Mouse (Mus musculus) v-Abl transformed pro-B cells (cell line): ENCODE data around the gene Prss30.

ENCODE experiments used
- in situ Hi-C, 2 experiments: fragments of 400-800 bp; cut with MboI; formaldehyde crosslinking; loops; one replicate each; pipeline ENCODE4 v1.15.1; 2025; ENCODE audit not compliant: unreplicated experiment in 2 of 2

The Prss30 gene

DNA sequence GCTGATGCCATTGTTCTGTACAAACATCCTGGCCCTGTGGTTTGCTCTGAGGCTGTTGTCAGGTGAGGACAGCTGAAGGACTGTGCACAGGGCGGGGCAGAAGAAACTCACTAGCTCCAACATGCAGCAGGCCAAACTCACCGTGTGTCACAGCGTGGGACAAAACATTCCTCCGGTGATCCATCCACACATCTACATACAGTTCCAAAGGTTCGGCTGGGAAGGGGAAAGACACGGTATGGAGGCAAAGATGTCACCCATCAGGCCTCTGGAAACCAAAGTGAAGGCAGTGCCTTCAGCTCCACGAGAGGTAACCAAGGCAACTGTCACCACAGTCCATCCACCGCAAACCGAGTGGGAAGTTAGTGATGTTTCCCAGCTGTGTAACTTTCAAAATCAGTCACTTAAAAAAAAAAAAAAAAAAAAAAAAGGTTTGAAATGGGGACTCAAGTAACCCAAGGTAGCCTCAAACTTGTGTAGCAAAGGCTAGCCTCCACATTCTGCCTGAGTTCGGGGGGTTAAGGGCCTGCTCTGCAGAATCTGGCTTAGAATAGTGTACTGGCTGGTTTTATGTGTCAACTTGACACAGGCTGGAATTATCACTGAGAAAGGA lies at the start of gene Prss30:
Gene Prss30, minus strand, starts transcription at position 270 of the 613 bp plus-strand sequence.
- in situ Hi-C loops, result no loop called here

DNA sequence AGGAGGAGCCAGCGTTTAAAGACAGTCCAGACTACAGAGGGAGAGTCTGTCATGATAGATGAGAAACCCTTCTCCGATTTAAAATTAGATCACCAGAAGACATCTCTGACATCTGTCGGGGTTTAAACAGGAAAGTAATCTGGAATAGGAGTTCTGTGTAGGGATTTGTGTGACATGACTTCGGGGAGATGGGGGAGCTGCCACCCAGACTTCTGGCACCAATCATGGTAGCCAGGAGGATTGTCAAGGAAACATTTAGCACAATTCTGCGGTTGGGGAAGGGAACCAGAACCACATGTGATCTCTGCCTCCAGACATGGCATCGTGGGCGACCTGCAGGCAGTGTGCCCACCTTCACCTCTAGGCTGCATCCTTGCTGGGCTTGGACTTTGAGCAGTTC lies 49.1 kb upstream of the Prss30 start:
- in situ Hi-C loops, result no loop called here

DNA sequence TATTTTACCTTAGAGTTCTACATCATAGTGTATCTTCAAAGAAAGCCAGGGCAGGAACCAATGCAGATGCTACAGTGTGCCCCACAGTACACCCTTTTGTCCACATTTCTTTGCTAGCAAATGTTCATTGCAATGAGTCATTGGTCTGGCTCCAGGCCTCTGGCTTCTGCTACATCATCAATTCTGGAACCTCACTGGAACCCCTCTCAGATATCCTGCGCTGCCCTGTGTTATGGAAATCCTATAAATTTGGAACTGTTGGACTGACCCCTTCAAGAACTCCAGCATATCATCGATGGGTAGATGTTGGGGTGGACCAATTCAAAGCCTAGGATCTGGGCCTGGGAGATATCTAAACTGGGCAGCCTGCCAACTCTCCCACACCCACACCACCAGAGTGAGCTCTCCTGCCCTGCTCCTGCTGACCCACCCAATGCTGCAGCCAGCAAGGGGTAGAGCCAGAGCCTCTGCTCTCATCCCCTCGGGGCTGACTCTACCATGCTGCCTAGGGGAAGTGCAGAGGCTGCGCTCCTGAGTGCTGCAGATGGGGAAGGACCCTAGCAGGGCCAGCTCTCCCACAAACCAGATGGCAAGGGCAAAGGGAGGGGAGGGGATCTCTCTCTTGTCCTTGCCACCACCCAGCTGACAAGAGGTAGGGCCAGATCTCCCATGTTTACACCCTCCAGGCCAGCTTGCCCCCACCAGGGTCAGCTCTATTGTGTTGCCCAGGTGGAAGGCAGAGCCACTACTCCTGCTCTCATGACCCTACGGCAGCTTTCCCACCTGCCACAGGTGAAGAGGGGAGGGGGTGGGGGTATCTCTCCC lies 41.2 kb upstream of the Prss30 start:
- in situ Hi-C loops, result no loop called here

DNA sequence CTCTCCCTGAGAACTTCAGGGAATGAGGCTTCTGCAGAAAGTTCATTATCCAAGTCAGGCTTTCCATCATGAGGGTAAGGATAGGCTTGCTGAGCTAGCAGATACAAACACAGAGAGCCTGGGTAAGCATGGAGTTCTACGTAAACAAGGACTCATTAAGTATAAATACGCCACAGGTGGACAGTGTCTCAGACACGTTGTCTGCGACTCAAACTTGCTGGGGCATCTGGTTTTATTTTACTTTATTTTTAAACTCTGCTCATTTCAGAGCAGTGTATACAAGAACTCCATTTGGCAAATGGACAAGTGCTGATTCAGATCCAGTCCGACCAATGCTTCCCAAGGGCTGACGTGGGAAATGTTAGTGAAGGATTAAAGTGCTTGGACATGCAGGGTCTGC lies 40.3 kb upstream of the Prss30 start:
- in situ Hi-C loops, result no loop called here

DNA sequence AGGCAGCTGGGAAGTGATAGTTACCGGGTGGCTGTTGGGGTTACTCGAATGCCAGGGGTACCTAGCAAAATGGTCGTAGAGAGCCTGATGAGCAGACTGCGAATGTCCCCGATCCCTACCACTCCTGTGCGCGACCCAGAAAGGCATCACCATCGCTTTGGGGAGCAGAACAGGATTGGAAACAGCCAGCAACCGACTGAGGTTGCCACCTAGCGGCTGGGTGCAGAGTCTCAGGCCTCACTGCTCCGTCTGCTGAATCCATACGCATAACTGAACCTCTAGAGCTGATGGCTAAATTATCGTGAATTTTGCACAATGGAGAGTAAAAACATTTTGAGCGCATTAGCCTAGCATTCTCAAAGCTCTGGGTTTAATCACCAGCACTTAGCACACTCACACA lies 35.4 kb upstream of the Prss30 start:
- in situ Hi-C loops, result no loop called here

DNA sequence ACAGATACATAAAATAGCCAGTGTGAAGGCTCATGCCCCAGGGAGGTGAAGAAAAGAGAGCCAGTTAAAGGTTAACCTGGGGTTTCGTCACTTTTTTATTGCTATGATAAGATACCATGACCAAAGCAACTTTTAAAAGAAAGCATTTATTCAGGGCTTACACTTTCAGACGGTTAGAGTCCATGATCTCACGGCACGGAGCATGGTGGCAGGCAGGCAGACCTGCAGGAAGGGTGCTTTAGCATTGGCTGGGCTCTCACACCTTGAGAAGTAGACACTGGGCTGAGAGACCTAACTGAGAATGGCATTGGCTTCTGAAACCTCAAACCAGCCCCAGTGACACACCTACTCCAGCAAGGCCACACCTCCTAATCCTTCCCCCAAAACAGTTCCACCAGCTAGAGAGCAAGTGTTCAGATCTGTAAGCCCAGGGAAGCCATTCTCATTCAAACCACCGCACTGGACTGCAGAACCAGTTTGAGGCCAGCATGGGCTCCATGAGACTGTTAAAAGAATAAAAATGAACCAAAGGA lies 34.1 kb upstream of the Prss30 start:
- in situ Hi-C loops, result no loop called here

DNA sequence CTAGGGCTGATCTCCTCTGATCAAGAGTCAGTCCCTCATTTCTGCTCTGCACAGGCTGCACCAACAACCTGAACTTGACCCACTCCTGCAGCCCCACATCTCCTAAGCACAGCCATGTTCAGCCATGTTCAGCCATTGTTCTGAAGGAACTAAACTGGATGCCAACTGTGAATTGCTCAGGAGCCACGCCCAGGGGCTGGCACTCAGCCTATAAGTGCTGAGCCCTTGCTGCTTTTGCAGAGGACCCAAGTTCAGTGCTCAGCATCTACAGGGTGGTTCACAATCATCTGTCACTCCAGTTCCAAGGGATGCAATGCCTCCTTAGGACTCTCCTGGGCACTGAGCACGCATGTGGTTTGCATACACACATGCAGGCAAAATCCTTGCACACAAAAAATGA lies 32.6 kb upstream of the Prss30 start:
- in situ Hi-C loops, result no loop called here

DNA sequence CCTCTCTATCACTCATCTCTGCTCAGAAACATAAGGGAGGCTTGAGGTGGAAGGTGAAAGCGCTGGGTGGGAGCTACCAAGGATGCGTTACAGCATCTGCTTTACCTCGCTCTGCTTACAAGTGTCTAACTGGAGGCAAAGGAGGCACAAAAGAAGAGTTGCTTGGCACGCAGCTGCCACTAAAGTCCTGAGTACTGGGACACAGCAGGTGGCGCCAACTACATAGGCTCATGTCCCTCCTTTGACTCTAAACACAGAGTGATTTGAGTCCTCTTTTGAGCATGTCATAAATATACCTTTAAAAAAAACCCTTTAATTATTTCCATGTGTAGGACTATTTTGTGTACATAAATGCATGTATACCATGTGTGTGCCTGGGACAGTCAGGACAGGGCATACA lies 29.3 kb upstream of the Prss30 start:
- in situ Hi-C loops, result no loop called here

DNA sequence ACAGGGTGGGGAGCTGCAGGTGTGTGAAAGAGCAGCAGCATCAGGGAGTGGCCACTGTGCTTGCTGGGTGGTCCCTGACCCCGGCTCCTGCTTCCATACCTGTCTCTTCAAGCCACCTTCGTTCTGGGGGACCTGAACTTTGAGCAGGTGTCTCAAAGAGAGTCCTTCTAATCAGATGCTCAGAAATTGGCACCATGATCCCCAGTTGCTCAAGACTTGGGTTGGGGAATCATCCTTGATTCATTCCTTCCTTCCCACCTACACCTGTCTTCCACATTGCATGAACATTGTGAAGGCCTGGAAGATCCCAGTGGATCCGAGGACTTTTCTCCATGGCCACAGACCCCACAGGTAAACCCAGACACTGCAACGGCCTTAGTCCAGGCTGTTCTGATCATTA lies 27.7 kb upstream of the Prss30 start:
- in situ Hi-C loops, result no loop called here

DNA sequence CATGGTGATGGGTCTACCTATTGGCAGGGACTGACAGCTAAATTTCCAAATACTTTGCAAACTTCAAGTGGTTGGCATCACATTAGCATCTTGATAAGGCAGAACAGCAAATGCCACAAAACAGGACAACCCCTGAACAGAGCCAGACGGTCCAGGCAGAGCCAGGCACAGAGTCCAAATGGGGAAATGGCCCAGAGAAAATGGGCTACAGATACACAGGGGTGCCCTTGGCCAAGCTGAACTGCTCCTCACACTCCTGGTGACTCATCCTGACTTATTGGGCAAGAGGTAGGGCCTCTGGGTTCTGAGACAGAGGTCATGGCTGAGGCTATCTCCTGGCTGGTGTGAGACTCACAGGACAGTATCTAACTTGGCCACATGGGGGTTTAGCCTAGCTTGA lies 27.0 kb upstream of the Prss30 start:
- in situ Hi-C loops, result no loop called here

DNA sequence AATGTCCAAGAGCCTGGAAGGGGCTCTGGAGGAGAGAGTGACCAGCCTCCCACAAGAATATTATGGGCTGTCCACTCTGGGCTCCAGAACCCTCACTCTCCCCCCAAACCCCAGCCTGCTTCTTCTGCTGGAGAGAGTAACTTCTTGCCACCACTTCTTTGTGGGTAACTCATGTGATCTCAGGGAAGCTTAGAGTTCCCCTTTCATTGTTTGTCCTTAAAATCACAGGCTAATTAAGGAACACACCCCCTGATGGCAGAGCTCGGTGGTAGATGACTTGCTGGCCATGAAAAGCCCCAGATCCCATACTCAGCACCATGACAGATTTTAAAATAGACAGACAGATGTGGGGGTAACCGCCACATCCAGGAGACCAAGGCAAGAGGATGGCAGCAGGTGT lies 26.6 kb upstream of the Prss30 start:
- in situ Hi-C loops, result no loop called here

DNA sequence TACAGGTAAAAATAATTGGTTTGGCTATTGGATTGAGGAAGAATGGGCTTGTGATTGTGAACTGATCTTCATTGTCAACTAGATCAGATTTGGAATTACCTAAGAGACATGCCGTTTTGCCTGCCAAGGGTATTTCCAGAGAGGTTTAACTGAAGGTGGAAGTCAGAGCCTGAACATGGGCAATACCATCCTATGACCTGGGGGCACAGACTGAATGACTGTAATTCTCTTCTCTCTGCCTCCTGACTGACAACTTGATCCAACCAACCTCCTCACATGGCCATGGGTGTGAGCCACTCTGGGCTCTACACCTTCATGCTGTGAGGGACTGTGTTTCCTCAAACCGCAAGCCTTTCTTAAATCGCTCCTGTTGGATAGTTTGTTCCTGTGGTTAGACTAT lies 24.7 kb upstream of the Prss30 start:
- in situ Hi-C loops, result no loop called here

DNA sequence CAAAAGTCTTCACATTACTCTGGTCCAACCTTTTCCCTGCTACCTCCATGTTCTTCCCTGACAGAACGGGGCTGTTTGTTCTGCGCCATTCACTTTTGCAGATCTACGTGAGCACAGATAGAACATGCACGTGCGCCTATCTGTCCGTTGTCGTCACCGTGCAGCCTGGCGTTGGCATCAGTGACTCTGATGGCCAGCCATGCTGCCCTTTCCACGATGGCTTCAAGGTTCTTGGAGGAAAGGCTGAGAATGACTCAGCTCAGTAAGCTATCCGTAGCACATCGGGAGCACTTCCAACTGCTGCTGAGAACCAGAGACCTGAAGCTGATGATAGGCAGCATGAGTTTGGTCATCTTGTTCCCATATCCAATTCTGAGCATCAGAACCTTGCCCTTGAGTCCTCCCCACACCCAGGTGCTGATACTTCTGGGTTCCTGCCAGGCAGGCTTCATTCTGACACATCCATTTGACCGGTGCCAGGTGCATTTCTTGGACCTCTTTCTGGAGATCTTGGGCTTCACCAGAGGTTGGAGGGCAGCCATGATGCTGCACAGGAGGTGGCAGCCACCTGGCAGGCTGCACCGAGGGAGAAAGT lies 23.8 kb upstream of the Prss30 start:
- in situ Hi-C loops, result no loop called here

DNA sequence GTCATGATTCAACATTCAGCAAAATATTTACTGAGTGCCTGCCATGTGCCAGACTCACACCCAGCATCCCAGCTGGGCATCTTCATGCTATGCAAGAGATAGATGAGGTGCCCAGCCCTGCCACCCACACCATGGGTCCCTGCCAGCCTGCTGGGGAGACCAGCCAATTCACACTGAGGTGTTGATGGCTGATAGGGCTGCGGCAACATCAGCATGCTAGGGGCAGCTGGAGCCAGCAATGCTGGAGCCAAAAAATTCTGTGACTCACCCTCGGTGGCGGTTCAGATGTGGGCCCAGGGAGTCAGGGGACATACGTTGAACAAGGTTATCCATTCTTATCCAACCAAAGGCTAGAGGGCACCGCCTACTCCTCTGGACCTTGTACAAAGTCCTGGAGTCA lies 20.0 kb upstream of the Prss30 start:
- in situ Hi-C loops, result no loop called here

DNA sequence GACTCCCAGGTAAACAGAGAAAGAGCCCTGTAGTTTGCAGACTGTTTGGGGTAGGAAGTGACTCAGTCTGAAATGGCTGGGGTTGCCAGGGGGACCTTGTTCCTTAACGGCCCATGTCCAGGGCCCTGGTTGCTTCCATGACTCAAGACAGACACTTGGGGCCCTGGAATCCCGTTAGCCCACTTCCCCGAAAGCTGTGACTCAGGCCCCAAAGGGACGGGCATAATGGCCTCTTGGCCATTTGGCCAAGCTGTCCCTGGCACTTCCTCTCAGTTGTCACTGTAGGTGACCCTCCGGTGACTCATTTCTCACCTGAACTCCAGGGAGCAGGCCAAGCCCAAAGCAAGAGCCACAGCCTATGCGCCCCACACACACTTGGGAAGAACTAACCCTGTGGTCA lies 18.0 kb upstream of the Prss30 start:
- in situ Hi-C loops, result no loop called here

DNA sequence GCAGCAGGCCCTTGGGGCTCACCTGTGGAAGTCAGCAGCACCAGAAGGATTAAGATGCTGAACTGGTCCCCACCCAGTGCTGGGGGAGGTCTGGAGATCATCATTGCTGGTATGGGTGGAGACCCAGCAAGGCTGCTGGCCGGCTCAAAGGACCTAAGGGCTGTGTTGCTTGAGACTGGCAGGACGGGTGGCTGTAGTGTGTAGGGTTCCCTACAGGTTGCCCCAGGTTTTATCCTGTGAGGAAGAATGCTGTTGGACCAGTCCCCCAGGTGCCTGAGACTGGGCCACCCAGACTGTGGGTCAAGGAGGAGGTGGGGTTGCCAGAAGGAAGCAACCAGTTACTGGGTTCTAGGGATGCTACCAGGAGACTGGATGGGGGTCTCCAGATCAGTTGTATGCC lies 17.5 kb upstream of the Prss30 start, which contains the start of gene Prss22:
Gene Prss22, minus strand, starts transcription at position 200 of the 400 bp plus-strand sequence.
- in situ Hi-C loops, result no loop called here

DNA sequence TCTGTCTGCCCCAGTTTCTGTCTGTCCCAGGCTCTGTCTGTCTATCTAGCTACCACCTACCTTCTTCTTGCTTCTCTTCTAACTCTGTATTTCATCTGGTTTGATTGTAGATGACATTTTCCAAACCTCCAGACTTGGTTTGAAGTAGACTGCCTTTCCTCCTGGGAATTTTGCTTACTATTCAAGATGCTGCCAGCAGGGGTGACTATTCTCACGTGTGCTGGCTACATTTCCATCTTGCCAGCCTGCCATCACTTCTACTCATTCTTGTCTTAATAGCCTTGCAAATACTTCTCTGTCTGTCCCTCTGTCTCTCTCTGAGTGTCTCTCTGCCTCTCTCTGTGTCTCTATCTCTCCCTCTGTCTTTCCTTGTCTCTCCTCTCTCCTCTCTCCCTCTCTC lies 15.1 kb upstream of the Prss30 start:
- in situ Hi-C loops, result no loop called here

DNA sequence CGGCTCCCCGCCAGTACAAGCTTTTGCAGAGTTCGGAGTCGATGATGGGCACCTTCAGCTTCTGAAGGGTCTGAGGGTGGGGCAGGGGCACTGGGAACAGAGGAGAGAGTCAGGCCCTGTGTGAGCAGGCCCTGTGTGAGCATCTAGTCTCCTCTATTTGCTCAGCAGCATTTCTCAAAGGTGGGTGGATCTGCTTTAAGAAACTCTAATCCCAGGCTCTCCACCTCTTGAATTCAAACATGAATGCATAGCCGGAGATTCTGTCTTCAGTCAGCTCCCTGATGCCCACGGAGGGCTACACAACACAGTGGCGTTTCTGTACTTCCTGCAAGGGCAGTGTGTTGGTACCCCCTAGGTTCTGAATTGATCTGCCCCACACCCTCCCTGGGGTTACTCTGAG lies 14.3 kb upstream of the Prss30 start:
- in situ Hi-C loops, result no loop called here

DNA sequence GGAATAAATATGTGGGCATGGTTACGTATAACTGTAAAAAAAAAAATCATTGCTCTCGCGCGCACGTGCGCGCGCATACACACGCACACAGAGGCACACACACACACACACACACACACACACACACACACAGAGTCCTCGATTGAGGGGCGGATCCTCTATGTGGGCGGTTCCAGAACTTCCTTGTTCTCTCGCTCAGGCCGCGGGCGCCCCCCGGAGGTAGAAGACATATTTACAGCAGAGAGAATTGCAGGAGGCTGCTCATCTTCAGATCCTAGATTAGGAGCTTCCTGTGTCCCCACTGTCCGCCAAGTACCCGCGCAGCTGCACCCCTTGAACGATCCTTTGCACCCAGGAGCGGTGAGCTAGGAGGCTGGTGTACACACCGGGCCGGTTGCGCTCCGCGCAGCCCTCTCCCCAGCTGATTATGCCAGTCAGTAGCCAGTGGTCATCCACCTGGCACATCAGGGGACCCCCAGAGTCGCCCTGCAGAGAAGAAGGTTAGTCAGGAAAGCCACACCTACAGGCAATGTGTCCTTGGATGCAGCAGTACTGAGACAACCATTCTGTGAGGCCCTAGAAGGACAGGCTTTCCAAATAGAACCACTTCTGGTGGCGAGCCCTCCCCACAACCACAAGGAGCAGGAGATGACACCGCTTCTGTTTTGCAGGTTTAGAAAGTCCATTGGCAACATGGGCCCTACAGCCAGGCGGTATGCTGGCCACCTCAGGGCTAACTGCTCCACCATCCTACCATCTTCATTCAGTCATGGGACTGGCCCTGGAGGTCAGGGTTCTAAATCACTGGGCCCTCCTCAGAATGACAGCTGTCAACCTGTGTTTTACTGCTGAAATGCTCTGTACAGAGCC lies 13.4 kb upstream of the Prss30 start:
- in situ Hi-C loops, result no loop called here

DNA sequence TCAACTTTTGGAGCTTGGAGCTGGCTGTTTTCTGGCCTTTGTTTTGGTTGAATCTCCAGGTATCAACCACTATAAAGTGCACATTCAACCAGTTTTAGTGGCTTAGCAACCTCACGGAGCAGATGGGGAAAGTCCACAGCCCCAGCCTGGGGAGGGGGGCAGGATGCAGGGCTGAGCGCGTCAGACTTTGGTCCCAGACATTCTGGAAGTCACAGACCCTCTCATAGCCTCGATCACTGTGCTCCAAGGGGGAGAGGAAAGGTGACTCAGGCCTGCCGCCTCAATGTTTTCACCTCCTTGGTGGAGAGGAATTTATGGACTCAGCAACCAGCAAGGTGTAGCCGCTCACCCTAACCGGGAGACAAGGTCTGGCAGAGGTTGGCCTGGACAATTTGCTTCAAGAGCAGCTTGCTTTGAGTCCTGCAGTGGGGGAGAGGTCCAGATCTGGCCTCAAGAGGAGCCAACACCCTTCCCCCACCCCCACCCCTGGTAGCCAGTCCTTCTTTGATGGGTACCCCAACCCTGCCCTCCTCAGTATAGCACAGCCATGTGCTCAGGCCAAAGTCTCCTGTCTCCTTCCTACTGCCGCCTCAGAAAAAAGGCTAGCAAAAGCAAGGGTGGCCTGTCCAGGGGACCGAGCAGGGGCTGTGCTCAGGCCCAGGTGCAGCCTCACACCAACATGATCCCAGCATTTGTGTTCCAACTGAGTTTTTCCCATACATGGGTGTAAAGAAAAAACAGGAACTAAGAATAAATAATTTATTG lies 12.6 kb upstream of the Prss30 start:
- in situ Hi-C loops, result no loop called here
